Mouse (Mus musculus) megakaryocyte, embryonic 14.5 days (primary cell): ENCODE results near the gene Chst8.

Experiments
- FLI1 ChIP-seq: IDR thresholded peaks from 2 replicates; pipeline ENCODE4 v1.6.1; 2012; ENCODE audit warnings: low read length, inconsistent platforms, mixed read lengths
- GATA1 ChIP-seq: IDR thresholded peaks from 3 replicates; pipeline ENCODE4 v1.6.1; 2012; ENCODE audit warnings: mixed read lengths, low read length, inconsistent platforms, borderline replicate concordance

DNA sequence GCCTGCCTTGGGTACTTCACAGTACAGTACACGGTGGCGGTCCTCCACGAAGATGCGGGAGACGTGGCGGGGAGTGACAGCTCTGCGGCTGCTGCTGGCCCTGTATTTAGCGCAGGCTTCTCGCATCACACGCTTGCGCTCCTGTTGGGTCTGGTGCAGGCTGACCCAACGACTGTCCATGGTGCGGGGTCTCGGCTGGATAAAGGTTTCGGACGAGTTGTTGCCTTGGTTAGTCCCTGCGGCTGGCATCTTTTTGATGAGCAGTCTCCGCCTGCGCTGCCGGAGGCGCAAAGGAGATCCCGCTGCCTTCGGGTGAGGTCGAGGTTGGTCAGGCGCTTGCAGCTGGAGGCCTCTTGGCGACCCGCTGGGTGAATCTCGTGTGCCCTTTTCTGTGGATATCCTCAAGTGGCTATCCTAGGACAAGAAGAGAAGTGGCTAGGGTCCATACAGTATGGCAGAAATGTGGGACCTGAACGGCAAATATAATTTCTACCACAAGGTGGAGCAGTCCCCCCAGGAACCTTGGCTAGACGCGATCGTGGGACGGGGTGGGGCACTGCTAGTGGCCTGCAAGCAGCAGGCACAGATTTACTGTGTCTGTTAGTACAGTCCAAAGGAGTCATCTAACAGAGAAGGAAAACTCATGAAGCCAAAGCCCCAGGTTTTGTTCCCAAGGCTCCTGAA lies 136.5 kb downstream of the Chst8 start:
- no peak for TF ChIP-seq GATA1
- no peak for TF ChIP-seq FLI1
